Mouse (Mus musculus) brain, embryonic 14.5 days (tissue): ENCODE measurements at regions not wholly inside any gene's neighbourhood (a gene's known extent, or its start where the extent isn't known, plus 50 kb on each side); places are given as distances from the start of the nearest gene placed in this dataset.

Experiments
- DNase-seq: peaks from one replicate; pipeline ENCODE4 v3.0.0-alpha.2; 2011; ENCODE audit warnings: low read depth
- CTCF ChIP-seq: fragments of 200-500 bp; IDR thresholded peaks from 2 replicates; pipeline ENCODE4 v1.5.1; 2012; ENCODE audit warnings: inconsistent platforms, mild to moderate bottlenecking, moderate library complexity, borderline replicate concordance; ENCODE audit not compliant: insufficient read depth, insufficient read length; ENCODE audit errors: extremely low read depth
- POLR2A ChIP-seq: fragments of 200-500 bp; IDR thresholded peaks from 2 replicates; pipeline ENCODE4 v1.6.1; 2012; ENCODE audit warnings: mild to moderate bottlenecking, inconsistent platforms, borderline replicate concordance; ENCODE audit not compliant: poor library complexity, insufficient read depth, insufficient read length, severe bottlenecking; ENCODE audit errors: extremely low read depth

DNA sequence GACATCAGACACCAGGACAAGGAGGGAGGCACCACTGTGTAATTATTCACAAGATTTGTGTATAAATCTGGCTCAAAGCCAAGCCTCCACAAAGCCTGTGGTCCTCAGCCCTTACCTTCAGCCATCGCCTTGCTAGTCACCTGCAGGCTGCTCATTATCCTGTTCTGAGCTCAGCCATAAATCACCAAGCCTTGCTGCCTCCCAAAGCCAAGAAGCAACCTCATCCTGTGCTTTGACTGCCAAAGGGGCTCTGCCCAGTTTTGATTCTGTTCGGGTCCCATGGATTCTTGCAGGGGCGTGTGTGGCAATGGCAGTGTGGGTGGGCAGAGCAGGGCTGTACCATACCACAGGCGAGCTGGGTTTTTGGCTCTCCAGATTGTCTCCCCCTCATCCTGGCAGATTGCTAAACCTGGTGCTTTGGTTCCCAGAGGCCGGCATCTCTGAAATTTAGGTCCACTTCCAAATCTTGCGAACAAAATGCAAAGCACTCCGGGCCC lies 272.6 kb downstream of the Tgfb2 start:
- DNase-seq: peak; percentile 90
- TF ChIP-seq POLR2A: no peak
- no peak for TF ChIP-seq CTCF

DNA sequence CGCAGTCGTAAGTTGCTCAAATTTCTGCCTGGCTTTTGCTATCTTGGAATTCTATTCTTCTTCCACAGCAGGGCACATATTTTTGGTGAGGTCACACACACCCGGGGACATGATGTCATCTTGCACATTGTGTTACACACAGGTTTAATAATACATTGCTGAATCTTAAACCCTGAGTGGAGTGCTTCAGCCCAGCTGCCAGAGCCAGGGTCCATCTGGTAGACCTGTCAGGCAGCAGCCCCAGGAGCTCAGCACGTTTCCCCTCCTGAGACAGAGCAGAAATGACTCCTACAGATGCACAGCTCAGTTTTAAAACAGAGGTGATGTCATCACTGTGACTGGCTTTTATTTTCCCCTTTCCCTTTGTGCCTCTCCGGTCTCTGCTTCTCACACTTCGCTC lies 280.4 kb downstream of the Tgfb2 start:
- TF ChIP-seq CTCF: no peak
- TF ChIP-seq POLR2A: no peak

DNA sequence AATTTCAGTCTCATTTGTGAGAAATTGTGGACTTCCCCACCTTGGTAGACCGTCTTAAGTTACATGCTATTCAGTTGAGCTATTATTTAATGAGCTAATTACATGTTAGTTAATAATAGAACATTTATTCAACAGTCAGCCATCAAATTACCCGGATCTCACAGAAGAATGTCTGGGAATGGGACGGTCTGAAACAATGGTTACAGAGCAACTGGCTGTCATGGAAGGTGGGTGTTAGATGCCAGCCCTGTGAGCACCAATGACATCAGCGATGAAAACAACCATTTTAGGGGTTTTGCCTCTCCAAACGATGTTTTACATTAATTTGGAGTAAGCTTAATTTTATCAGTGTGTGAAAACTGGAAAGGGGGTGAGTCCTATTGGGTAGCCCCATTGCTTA lies 281.7 kb downstream of the Tgfb2 start:
- TF ChIP-seq POLR2A (no peak), CTCF (no peak)
- no peak for DNase-seq

More for the DNA sequence above, 280.4 kb downstream of the Tgfb2 start:
- peak; percentile 24 for DNase-seq

DNA sequence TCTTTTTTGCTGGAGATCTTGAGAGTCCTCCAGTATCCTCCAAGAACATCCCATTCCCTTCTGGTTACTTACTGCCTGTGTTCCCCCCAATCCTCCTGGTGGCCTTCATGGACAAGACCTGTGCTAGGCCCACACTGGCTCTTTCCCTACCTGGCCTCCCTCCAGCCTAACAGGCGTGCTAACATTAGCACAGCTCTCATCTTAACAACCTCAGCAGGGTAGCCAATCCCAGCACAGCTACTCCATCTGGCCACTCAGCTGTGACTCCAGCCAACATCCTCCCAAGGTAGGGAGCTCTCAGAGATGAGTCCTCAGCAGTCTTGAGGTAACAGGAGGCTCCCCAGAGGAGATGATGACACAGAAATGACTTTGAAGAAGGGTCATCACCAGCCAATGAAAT lies 288.7 kb downstream of the Tgfb2 start:
- no peak for DNase-seq
- no peak for TF ChIP-seq CTCF

DNA sequence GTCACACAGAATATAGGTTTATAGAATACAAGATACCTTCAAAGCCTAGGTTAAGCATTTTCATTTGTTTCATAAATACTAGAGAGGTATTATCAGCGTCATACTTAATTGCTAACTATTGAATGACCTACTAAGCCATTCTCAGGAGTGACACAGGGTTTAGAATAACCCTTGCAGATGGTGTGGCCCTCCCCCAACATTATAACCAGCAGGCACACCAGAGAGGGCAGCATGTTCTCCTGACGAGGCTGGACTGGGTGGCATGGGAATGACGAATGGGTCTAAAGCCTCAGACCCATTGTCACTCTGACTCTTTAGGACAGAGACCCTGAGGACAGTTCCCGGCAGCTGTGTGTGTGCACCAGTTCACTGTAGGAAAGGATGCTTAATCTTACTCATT lies 290.5 kb downstream of the Tgfb2 start:
- TF ChIP-seq CTCF (no peak), POLR2A (no peak)

DNA sequence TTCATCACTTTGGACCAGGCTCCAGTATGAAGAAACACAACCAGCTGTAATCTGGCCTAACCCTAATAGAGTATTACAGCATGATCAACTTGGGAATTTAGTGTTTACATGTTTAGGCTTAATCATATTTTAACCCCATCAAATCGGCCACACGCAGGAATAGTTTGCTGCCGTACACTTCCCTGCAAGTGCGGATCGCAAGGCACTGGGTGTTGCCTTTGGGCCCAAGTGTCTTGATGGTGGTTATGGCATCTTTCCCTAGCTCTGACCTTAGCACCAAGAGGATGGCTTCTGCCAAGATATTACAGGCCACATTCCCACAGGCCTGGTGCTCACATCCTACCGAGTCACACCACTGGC lies 291.9 kb downstream of the Tgfb2 start:
- no peak for DNase-seq
- no peak for TF ChIP-seq CTCF
- no peak for TF ChIP-seq POLR2A

More for the DNA sequence above, 290.5 kb downstream of the Tgfb2 start:
- no peak for DNase-seq

DNA sequence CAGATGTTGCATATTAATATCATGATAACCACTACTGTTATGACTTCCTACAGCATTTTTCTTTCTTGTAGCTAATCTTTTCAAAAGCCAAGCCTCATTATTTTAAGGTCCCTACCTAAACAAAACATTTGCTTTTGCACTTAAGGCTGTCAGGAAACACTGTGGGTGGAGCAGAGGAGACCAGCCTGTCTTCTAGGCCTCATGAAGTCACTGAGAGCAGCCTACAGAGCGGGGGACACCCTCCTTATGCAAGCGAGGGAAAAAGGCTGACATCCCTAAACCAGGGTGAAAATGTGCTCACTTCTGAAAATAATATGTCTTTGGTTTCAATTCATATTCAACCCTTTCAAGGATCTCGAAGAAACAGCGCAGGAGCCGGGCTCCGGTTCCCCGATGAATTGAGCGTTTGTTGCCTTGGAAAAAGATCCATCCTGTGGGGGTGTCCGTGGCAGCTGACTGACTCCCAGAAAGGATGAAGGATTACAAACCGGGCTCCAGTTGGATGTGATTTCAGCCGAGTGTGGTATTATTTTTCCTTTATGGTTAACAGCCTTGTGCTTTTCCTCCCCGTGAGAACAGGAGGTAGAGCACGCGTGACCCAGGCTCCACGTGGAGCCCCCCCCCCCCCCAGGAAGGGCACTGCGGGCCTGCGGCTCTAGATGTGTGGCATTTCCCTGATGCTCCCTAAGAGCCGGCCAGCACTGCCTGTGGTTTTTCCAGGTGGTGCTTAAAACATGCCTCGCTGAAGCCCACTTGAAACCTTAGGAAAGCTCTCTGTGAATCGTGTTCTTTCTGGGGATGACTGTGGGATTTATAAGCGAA lies 292.5 kb downstream of the Tgfb2 start:
- TF ChIP-seq CTCF: no peak
- no peak for DNase-seq

DNA sequence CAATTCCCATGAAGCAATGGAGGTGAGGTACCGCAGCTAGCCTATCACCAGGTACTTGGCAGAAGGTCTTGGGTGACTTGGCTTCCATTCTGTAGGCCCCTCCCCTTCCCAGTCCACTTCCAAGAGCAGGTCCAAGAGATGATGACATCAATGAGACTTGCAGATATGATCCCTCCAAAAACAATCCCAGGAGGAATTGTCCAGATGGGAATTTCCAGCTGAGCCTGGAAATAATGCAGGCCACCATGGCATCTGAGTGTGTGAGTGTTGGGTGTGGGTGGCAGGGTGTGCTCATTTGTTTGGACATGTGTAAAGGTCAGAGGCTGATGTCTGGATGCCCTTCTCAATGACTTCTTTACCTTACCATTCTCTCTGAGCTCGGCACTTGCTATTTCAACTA lies 293.5 kb downstream of the Tgfb2 start:
- no peak for TF ChIP-seq CTCF
- TF ChIP-seq POLR2A: no peak
- no peak for DNase-seq

DNA sequence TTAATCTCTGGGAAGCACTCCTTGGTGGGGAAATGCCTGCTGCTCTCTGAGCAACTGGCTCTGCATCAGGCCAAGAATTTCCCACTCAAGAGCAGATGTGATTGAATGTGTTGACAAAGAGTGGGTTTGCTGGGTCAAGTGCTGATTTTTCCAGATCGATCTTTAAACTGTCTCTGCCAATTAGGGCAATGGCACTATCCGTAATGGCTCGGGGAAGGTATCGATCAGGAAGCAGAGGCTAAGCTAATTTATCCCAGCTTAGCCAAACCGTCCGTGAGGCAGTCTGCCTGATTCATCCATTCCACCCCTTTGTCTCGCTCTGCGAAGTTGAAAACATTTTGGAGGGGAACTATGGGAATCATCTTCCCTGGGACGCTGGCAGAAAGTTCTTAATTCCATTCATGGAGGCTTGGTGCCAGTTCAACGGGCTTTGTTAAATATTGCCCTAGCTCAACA lies 291.9 kb upstream of the Lyplal1 start:
- peak; percentile 73 for DNase-seq
- no peak for TF ChIP-seq POLR2A

DNA sequence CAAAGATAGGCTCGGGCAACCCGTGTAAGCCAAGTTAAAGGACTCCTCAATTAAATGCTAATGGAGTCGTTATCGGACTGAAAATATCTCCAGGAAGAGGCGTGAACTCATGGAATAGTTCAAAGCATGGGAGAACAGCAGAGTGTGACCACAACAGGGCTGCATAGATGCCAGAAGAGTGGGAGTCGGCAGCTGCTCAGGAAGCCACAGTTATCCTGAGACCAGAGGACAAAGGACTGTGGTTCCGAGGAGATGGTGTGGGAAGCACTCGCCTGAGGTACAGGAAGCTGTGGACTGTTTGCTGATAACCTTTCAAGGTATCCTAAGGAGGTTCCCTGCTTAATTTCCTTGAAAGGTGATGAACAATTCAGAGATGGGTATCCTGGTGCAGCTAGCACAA lies 290.5 kb upstream of the Lyplal1 start:
- TF ChIP-seq CTCF: no peak
- no peak for TF ChIP-seq POLR2A
- no peak for DNase-seq

DNA sequence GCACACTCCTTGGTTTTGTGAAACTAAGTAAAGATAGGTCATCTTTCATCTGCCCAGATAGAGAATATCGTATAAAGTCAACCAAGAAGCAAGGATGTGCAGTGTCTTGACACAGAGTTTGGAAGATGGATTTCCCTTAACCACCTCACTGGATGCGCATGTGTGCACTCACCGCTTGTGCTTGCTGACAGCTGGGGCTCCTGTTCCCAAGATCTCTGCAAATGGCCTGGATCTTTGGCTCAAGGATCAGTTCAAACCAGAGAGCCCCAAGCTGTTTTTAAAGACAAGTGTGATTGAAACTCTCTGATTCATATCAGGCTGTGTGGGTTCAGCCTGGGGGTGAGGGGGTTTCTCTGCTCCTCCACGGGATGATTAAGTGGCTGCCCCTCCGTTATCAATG lies 288.6 kb upstream of the Lyplal1 start:
- no peak for DNase-seq

DNA sequence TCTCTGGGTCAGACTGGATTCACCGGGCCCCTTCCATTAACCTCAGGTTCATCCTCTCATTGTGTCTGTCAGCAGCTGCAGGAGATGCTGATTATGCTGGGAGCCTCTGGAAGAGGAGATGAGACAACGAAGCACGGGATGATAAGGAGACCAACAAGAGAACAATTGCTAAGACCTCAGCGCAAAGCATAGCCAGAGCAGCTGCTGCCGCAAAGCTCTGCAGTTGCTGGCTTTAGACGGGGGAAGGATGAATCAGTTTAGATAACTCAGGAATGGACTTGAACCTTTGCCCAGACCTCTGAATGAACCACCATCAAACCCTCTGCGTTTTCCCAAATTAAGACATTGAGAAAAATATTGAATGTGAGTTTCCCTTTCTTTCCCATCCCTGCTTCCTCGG lies 282.7 kb upstream of the Lyplal1 start:
- DNase-seq: peak; percentile 50
- no peak for TF ChIP-seq CTCF
- no peak for TF ChIP-seq POLR2A

More for the DNA sequence above, 288.6 kb upstream of the Lyplal1 start:
- TF ChIP-seq CTCF (no peak), POLR2A (no peak)
